Mouse (Mus musculus) thymus, postnatal 36 days (tissue): ENCODE data around the gene Adpgk.
A peak's percentile ranks its signal among the peaks of the same experiment; 100 is the strongest.
"Not testable (repeated sequence)": the region's sequence is repeated elsewhere in the genome, so short reads cannot be mapped to it uniquely, and the experiment has no call there.

ENCODE experiments used
- DNase-seq, 2 experiments: peaks; one replicate each; pipeline ENCODE4 v3.0.0; 2022; ENCODE audit warnings: mixed read lengths in 2 of 2

Gene Adpgk

DNA sequence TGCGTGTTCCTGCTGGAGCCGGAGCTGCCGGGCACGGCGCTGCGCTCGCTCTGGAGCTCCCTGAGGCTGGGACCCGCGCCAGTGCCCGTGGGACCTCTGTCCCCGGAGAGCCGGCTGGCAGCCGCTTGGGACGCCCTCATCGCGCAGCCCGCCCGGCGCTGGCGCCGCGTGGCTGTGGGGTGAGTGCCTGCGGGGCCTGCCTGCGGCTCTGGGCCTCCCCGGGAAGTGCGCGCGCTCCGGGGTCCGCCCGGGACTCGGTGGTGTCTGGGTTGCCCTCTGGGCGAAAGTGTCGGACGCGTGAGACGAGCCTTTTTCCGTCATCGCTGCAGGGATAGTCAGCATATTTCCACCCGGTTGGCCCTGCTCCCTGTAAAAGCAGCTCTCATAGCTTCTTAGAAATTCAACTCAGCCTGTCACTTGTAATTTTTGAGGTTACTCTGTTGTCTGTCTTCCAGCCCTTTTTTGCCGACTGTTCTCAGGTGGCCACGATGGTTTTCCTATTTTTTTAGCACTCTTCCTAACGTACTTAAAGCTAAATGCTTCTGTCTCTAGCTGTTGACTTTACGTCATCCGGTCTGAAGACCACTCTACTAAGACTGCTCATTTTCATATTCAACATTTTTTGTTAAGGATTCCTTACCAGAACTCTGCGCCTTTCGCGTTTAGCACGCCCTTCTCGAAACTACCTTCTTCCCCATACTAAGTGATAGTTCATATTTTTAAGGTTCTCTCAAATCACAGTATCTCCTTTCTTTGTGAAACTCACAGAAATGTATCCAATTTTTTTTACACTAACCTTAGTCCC is 532 bp downstream of the Adpgk start:
- DNase-seq, result no peak

DNA sequence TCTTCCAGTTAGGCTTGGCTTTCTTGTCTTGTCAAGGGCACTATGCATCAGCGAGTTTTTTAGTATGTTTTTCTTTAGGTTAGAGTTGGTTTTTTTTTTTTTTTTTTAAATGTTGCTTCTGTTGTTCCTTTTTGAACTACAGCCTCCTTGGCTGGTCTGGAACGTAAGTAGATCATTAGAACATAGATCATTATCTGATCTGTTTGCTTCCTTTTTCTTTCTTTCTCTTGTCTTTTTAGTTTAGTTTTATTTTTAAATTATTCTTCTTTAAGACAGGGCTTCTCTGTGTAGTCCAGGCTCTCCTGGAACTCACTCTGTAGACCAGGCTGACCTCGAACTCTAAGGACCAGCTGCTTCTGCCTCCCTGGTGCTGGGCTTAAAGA is 1.1 kb downstream of the Adpgk start:
- DNase-seq, result no peak

DNA sequence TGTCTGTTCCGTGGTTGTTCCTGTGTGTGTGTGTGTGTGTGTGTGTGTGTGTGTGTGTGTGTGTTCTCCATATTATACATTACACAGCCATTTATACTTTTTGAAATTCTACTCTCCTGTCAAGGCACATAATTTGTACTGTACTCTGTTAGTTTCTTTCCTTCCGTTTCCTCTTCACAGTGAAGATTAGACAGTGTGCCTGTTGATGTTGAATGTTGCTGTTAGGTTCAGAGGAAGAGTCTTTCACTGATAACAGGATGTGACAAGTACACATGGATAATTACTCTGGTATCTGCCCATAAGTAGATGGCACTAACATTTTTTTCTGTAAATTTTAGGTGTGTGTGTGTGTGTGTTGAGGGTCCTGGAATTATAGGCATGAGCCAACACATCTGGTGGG is 5.1 kb downstream of the Adpgk start:
- no peak for DNase-seq

DNA sequence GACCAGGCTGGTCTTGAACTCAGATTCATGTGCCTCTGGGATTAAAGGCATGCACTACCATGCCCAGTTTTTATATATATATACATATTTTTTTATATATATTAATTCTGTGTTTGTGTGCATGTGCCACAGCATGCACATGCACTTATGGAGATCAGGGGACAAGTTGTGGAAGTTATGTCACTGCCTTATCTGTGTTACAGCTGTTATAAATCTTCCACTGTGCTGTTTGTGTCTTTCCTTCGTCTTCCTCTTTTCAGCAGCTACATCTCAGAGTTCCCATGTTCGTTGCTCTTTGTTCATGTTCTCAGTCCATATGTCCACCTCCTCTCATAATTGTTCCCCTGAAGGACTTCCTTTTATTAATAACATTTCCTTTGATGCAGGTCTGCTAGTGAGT is 16.5 kb downstream of the Adpgk start:
- no peak for DNase-seq

DNA sequence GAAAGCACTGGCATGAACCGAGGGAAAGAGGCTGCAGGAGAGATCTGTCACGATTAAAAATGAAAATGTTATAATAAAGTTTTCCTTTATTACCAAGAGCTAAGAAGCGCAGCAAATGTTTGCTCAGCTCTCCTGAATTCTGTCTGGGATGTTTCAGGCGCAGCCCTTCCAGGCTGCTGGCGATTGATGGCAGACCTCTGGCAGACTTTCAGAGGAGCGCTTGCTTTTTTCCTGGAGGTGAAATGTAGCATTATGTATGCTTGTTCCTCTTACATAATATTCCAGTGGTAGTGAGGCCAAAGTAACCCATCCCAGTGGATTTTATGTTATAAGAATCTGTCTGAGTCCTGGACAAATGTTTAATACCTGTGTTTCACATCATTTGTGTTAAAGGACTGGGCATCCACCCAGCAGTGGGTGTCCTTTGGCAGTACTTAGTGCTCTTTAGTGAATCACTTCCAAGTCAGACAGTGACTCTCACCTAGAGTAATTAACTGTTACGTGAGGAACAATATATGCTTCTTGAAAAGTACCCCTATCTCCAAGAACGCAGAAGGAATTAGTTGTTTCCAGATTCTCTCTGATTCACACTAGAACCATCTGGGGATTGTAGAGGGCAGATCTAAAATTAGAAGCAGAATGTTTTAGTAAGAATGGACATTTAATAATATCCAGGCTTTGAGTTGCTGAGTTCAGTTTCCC is 19.4 kb downstream of the Adpgk start:
- DNase-seq, result no peak

DNA sequence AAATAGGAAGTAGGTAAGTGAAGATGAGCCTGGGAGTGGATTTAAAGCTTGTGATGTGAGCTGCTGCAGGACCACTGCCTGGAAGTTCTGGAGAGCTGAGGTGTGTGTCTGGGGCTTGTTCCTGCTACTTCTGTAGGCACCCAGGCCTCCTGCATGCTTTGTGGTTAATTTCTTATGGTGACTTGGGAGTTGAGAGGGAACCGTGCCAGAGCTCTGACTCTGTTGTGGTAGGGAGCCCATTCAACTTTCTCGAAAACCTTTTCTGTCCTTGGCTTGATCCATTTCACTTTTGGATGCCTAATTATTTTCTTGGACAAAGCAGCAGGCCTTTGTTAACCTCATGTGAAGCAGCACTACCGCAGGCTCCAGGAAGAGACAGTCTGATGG is 19.9 kb downstream of the Adpgk start:
- DNase-seq, result no peak

DNA sequence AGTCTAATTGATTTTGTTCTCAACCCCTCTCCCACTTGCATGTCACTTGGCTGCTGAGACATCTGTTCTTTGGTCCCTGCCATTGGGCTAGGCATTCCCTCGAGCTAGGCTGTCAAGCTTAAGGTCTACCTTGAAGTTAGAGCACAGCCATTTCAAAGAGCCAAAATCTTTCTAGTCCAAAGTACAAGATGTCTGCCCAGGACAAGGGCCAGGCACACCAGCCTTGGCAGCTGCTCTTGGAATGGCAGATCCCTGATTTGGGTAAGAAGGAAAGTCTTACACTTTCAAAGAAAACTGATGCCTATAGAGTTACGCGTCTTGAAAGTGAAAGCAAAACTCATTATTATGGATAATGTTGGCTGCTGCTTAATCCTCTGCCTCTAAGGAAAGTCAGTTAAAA is 24.8 kb downstream of the Adpgk start:
- no peak for DNase-seq

DNA sequence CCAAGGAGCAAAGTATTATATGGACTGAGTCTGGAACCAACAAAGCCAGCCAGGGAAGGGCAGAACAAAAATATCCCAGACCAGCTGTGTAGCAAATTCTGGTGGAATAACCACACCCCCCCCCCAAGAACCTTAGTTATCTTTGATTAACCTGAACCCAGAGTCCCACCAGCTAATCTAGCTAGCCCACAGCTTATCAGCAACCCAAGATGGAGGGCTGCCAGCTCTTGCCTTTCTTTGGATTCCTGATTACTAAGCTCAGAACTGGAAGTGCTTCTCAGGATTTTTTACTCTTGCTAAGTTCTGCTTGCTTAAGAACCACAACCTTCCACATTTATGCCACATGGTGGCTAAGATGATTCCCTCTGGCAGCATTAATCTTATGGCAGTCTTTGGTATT is 33.0 kb downstream of the Adpgk start:
- no peak for DNase-seq

DNA sequence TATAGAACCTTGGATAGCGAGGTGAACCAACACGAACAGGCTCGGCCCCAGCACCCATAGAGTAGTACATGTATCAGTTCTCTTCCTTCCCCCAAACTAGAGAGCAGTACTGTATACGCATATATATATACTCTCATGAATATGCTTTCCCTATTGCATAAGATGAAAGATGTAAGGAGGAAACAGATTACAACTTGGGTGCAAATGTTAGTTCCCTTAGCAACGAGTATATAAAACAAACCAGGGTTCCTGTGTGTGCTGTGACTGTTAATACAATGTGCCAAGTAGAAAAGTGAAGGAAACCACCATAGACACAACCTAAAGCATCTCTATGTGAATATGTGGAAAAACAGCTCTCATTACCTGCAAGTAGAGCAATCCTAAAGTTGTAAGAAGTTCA is 38.7 kb downstream of the Adpgk start:
- DNase-seq, result no peak

DNA sequence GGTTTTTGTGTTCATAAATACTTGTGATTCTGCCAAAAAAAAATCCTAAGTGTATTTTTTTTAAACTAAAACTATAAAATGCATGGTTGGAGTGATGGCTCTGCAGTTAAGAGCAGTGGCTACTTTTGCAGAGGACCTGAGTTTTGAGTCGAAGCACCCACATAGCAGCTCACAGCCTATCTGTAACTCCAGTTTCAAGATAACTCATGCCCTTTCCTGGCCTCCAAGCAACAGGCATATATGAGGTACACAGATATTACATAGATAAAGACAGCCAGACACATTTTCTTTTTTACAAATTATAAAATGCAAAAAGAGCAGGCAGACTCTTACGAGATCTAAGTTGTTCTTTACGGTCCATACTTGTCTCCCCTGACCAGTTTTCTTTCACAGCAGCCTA is 45.2 kb downstream of the Adpgk start:
- DNase-seq, result no peak

DNA sequence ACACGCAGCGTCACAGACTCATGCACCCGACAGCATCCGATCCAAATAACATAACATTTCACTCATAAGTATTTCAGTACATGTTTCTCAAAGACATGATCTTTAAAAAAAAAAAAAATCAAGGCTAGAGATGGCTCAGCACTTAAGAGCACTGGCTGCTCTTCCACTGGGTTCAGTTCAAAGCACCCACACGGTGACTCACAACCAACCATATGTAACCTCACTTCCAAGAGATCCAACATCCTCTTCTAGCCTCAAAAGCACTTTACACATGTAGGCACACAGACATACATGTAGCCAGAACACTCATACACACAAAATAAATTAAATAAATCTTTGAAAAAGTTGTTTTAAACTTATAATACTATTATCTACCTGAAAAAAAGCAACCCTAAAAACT is 46.5 kb downstream of the Adpgk start:
- no peak for DNase-seq

DNA sequence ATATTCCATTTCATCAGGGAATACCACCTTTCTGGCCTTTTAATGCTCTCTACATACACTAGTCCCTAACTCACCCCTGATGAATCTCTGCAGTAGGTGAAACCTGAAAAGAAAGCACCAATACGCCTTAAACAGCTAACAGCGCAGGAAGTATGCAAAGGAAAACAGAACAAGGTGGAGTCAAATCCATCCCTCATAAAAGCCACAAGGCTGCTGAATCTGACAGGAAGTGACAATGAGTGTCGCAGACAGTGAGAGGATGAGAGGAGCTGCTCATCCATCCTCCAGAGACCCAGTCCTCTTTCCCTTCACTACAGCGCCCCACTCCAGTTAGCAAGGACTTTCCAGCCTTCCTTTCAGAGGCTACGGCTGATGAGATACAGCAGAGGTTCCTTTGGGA is 47.1 kb downstream of the Adpgk start:
- DNase-seq, result peak in 1 of 2 experiments; percentile 5

DNA sequence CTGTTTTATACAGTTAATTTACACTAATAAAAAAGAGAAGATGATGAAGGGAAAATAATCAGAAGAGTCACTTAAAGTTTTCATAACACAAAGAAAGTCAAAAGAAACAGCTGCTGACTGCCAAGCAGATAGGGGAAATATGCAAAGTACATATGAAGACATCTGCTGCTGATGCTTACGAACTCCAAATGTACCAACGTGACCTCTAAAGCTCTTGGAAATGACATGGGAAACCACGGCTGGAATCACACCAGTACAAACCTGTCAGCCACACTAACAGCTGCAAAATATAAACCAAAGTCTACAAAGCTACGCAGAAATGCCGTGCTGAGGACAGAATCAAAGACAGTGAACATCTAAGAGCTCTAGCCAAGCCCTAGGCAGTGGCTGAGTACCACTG is 47.7 kb downstream of the Adpgk start:
- no peak for DNase-seq

DNA sequence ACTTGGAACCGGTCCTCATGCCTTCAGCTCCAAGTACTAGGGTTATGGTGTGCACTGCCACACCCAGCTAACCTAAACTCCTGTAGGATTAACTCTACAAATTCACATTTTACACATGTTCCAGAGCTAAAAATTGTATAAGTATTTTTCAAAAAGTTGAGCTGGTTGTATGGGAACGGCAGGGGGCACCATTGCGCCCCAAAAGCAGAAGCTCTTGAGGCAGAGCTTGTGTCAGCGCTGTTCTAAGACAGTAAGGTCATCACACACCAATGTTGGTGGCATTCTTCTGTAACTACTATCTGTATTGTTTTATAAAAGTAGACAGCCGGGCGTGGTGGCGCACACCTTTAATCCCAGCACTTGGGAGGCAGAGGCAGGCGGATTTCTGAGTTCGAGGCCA is 48.6 kb downstream of the Adpgk start:
- DNase-seq, result peak; percentile 18 to 24

DNA sequence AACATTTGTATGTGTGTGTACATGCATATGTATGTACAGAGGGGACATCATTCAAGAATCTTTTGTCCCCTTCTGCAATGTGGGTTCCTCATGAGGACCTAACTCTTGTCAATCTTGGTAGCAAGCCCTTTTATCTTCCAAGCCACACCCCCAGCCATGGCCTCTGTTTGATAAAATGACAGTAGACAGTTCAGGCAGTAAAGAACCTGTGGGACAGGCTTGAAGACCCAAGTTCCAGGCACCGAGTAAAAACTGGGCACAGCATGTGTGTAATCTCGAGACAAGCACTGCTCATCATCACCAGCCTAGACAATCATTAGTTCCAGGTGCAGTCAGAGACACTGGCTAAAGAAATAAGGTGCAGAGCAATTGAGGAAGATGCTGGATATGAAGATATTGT is 54.8 kb downstream of the Adpgk start:
- no peak for DNase-seq

DNA sequence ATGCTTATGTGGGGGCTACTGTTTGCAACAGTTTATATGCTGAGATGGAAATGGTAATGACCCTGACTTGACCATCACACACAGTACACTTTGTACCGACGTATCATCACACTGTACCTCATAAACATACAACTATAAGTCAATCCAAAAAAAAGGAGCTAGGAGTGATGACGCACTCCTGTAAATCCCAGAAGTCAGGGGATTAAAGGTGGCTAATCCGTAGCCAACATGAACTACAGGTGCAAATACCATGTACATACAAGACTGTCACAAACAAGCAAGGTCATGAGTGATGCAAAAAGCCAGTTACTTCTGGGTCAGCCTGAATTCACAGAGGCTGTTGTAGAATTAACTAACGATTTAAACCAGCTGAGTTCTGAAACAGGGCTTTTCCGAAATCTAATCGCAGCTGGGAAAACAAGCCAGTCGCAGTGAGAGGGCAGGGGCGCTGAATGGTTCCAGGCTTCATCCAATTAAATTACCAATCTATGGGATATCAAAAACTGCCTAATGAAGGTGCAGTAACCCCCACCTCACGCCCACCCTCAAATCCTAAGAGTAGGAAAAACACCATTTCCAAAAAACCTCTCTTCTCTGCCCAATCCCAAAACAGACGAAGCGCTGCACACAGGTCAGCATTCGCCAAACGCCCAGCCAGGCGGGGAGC is 61.4 kb downstream of the Adpgk start:
- DNase-seq, result no peak

DNA sequence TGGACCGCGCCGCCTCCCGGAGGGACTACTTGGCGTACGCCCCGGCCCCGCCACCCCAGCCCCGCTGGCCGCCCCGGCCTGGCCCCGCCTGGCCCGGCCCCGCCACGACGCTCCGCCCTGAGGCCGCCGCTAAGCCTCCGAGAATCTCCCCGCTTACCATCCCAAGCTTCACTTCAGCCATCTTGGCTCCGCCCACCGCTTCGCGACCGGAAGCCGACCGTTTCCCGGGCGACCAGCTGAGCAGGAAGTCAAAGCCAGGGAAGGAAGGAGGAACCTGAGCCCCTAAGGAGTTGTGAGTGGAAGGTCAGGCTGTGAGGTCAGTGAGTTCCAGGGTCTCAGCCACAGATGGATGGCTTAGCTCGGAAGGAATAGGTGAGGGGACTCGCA is 61.9 kb downstream of the Adpgk start, which contains the start of gene Bbs4:
TSS of gene Bbs4 (minus strand) at position 256 of the 387 bp plus-strand sequence.
- DNase-seq, result peak; percentile 93

DNA sequence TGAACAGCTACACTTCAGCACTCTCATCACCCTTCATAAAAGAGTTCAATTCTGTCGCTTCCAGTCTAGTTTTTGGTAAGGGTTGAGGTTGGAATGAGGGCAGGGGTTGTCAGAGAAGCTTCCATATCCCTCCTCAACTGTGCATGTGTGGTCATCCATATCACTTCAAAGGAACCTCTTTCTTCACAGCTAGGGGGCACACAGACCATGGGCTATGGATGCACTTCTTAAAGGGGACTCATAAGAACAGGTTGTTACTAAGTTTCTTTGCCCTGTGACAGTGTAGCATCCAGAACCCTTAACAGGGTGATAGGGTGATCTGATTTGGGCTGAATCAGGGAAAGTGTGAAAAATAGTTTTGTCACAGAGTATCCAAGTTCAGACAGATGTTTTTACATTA is 66.7 kb downstream of the Adpgk start:
- not testable (repeated sequence) for DNase-seq

DNA sequence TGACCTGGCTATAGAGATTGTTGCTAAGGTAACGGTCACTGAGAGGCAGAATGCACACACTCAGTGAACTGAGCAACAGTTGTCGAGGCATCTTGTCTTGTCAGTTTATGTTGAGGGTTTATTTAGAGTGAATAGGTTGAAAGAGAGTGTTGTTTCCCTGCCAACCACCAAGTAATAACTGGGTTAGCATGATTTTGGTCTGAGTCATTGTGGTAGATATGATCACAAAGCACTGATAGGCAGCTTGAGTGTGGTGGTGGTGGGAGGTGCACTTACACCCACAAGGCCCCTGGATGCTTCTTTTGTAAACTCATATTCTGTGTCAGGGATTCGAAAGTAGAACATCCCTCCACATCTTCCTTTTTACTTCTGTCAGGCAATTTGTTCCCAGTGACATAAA is 69.1 kb downstream of the Adpgk start:
- not testable (repeated sequence) for DNase-seq

DNA sequence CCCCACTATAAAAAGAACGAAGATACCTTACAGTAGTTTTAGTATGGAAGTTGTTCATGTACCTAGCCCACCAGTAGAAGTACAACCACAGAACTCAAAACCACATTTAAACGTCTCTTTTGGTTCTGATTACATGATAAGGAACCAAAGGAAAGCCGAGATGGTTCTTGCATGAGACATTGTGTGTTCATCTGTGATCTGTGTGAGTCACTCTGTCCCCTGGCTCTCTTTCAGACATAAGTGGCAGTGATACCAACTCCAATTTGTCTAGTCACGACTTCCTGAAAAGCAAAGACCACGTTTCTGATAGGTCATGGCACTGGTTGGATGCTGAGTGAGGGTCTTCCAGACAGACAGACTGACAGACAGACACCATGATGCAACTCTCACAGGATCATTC is 77.9 kb downstream of the Adpgk start:
- DNase-seq, result no peak

DNA sequence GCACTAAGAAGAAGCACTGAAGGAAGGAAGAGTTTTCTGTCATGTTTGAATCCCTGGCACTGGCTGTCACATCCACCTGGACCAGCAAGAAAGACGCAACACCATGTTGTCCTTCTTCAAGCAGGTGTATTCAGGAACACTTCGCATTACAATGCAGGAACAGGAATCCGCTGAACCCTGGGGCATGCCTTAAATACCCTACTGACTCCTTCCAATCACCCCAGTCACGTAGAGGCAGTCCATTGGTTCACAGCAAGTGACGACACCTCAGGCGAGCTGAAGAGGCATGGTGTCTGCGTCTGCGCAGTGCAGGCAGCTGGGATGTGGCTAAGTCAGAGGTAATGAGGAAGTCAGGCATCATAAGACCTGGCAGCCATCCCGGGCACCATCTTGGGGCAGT is 78.3 kb downstream of the Adpgk start:
- DNase-seq, result no peak
